Mouse (Mus musculus): Measurements from ENCODE around the gene Fam53b. TPM values are rescaled to one million over a fixed set of nuclear protein-coding genes. Genes with fewer than 3 reads are reported as not detected.

Gene Fam53b
- total RNA-seq, 4 experiments from 2014 or later, result 57.0 to 68.5 (median 63.4) TPM

DNA sequence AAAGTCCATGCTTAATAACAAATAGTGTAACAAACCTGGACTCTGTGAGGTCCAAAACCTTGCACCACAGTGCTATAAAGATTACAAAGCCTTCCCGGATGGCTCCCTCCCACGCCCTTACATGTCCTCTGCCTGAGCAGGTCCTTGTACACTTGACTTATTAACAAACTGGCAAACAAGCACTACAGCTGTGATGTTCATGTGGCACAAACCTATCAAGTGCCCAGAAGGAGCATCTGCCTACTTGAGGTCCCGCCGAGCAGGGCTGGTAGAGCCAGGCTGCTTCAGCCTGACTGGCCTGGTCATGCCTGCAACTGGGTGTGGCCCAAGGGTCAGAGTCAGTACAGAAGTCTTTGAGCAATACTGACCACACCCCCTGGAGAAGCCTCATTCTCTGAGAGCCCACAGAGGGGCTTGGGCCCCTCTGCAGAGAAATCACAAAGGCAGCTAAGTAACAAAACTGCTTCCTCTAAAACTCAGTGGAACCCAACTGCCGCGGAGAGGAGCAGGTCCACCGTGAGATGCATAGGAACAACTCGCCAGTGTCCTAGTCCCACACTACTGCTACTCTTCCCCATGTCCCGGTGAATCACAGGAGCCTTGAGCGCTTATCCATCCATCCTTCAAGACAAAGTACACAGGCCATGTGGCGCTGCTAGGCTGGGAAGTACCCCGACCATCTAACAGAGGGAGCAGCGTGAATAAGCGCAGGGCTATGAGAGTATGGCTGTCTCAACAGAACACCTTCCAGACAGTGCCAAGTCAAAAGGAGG is 23.1 kb downstream of the Fam53b start:
- peak in 1 of 2 experiments; percentile 11 for DNase-seq (ENCODE audit: low spot score in 2 of 2)

DNA sequence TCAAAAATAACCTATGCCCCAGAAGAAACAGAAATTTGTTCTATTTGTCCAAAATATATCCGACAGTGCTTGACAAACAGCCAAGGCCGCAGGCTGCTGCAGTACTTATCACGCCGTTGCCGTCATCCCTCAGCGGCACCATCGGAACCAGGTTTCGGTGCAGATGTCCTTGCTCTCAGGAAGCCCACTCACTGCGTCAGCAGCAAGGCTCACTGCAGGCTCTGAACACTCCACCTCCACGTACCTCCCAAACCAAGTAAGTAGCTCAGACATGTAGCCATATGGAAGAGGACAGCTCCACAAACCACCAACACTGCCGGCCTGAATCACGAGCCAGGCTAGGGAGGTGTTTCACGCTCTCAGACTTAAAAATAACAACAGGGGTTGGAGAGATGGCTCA is 24.9 kb downstream of the Fam53b start:
- peak; percentile 51 to 95 for DNase-seq (ENCODE audit: low spot score in 2 of 2)

DNA sequence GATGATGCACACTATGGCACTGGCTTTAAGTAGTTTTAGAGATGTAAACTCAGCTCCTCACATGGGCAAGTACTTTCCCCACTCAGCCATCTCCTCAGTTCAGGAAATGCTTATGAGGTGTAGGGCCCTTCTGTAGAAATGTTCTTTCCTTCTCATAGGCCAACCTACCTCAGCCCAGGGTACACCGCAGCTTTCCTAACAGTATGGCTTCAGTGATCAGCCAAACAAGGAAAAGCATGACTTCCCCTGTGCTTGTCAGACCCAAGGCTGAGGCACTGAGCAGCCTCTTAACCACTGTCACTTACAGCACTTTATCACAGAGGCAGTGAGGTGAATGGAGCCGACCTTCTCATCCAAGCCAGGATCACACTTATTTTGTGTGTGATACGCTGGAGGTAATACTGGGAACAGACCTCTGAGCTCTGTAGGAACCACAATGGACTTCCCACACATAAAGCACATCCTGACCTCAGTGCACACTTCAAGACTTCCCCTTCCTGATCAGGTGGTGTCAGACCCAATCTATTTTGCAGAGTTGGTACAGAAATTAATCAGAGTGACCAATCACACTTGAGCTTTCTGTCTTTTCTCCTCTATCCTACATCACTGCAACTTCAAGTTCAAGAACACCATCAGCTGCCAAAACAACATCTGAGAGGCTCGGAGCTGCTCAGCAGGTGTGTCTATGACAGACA is 26.0 kb downstream of the Fam53b start:
- no peak for DNase-seq (ENCODE audit: low spot score in 2 of 2)

DNA sequence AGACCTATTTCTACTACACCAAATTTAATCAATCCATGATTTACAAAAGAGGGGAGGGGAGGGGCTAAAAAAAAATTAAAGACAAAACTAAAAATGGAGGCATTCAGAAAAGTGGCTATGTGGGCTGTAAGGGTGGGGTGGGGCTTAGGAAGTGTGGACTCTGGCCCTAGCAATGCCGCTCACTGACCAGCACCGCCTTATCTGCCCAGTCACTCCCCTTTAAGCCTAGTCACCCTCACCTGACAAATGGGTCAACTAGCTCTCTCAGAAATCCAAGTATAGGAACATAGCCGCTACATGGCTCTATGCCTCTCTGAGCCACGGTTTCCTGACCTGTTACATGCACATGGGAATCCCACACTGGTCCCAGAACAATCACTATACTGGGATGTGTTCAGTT is 26.7 kb downstream of the Fam53b start:
- no peak for DNase-seq (ENCODE audit: low spot score in 2 of 2)

DNA sequence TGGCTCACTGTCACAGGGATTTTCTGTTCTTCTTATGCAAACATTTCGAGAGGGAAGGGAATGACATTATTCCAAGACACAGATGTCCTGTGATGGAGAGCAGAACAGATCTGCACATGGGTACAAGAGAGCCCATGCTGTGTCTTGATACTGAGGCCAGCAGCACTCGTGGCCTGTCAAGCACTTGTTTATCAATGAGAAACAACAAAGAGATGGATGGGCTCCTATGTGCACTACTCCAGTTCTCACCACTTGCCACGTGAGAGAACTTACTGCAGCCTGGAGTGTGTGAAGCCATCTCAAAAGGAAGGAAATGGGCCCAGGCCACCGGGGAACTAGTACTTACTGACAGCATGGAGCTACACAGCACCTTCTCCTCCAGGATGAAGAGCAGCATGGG is 27.2 kb downstream of the Fam53b start:
- DNase-seq (ENCODE audit: low spot score in 2 of 2), result no peak

DNA sequence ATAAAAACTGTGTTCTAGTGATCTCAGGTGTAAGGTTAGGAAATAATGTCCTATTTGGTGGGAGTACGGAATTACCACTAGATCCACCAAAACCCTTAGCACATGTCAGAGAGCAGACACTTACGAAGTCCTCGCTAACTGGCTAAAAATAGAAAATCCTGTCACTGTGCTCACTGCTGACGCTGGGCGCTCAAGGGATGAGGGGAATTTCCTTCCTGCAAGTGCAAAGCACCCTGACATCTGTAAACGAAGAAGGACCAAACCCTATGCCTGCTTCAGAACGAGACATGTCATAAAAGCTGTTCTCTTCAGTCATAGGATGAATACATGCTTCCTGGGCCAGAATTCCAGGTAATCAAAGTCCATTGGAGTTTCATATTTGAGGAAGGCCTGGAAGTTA is 27.7 kb downstream of the Fam53b start:
- DNase-seq (ENCODE audit: low spot score in 2 of 2), result no peak

DNA sequence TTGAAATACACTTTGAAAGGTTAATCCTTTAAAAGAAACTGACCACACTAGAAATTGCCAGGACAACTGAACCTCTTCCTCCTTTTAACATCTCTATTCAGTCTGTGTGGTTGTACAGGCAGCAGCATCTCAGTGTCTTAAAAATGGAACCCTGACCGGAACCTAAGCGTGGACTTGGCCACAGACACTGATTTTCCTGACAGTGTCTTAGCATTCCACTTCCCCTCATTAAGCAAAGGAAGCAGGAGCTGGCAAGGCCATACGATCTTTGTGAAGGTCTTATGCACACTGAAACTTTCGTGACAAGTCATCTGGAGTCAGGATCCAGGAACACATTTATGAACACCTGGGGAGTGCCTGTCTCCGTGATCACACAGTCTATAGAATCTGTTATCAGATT is 29.6 kb downstream of the Fam53b start:
- DNase-seq (ENCODE audit: low spot score in 2 of 2), result no peak

DNA sequence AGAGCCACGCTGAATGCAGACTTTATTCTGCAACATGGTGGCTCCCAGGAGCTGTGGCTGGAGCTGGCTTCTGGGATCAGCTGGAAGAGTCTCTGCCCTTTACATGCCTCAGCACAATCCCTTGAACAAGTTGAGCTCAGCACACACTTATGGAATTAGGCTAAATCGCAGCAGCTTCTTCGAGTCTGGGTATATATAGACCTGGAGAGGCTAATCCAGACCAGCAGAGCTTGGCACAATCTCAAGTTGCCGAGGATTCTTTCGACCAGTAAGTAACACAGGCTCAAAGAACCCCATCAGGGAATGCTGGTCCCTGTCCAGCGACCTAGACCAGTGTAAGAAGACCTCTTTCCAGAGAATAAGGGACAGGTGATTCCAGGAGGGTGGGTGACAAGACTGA is 31.8 kb downstream of the Fam53b start:
- DNase-seq (ENCODE audit: low spot score in 2 of 2), result no peak

DNA sequence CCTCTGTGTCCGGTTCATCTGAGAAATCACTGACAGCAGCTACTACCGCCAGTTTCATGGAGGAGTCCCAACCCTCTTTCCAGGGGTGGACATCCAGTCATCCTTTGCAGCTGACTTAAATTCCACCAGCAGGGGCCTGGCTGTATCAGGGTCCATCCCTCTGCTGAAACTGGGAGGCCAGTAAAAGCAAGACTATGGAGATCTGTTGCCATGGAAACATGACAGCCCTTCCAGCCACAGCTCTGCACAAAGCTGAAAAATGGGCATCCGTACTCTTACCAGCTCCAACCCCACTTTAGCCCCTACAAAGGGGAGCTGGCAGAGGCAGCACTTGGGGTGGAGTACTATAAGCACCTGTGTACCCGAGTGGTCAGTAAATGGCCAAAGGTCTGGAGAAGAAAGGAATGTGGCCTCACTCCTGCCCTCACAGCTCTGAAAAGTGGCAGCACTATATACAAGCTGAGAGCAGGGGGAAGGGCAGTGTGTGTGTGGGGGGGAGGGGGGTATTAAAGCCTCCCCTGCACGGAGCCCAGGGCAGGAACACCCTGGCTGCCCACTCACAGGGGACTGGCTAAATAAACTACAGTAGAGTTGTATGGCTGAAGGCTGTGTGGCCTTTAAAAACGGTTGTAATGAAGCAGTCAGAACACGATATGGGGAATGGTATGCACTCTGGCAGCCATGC is 32.4 kb downstream of the Fam53b start:
- no peak for DNase-seq (ENCODE audit: low spot score in 2 of 2)

DNA sequence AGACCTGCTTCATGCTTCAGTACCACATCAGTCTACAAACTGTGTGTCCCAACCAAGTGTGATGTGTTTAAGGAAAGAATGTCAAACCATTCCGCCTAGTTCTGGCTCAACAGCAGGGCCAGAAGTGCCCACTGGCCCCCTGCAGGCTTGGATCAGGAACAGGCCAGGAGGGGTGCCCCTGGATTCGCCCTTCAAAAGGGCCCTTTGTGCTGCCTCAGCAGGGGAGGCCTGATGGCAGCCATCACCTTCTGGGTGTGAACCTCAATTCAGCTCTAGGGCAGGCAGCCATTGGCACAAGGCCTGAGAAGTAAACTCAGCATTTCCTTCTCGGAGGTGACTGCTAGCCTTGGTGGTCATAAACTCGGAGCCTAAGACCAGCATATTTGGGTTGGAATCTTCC is 33.1 kb downstream of the Fam53b start:
- no peak for DNase-seq (ENCODE audit: low spot score in 2 of 2)

DNA sequence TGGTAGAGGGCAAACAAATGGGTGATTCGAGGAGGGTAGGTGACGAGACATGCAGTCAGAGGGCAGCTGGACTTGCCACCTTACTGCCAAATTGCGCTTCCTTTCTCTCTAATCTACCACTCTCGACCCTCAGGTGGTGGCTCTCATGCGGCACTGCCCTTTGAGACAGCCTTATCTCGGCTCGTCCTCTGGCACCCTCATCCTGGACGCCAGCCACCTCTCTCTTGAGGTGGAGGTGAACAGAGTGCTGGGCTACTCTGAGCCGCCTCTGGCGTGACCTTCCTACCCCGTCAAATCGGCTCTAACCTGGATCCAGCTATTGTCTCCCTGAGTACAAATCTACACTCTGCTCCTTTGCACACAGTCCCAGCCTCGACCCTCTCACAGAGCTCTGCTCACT is 35.1 kb downstream of the Fam53b start:
- DNase-seq (ENCODE audit: low spot score in 2 of 2), result no peak

DNA sequence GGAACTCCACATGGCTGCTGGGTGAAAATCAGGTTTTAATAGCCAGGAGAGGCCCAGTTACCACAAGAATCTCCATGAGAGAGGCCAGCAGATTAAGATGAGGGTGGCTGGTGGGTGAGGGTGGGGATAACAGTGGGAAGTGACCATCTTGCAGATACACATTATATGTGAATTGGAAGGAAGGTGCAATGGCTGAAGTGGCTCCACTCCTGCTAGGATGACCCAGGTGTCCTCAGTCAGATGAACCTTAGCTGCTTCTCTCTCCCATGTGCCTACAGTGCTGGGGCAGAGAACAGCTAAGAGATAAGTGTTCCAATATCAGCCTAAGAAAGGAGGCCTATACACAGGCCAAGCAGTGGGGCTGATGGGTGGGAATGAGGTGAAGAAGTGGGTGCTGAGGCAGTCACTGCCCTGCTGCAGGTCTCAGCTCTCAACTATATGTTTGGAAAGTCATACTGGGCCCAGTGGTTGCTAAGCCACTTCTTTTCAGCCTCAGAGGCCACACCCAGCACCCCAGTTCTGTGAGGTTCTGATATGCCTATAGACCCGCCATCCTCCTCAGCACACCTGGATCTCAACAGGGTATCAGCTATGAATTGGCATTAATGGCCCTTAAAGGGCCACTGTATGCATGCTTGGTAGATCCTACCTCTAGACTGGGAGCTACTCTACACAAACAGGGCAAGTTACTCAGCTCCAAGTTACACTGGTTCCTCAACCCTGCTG is 35.8 kb downstream of the Fam53b start:
- DNase-seq (ENCODE audit: low spot score in 2 of 2), result no peak

DNA sequence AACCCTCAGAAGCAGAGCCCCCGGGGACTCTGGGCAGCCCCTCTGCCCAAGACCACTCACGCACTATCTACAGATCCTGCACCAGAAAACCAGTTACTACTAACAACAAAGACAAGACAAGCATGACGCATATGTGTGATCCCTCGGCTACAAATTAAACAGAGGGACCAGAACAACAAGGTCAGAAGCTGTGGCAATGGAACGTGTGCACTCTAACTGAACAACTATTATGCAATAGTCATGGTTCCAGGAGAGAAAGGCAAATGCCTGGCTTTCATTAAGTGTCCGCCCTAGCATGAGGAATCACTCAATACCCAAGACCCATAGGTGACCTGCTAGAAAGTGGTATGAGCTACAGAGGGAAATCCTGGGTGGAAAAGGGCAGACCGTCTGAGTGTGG is 36.6 kb downstream of the Fam53b start:
- DNase-seq (ENCODE audit: low spot score in 2 of 2), result no peak

DNA sequence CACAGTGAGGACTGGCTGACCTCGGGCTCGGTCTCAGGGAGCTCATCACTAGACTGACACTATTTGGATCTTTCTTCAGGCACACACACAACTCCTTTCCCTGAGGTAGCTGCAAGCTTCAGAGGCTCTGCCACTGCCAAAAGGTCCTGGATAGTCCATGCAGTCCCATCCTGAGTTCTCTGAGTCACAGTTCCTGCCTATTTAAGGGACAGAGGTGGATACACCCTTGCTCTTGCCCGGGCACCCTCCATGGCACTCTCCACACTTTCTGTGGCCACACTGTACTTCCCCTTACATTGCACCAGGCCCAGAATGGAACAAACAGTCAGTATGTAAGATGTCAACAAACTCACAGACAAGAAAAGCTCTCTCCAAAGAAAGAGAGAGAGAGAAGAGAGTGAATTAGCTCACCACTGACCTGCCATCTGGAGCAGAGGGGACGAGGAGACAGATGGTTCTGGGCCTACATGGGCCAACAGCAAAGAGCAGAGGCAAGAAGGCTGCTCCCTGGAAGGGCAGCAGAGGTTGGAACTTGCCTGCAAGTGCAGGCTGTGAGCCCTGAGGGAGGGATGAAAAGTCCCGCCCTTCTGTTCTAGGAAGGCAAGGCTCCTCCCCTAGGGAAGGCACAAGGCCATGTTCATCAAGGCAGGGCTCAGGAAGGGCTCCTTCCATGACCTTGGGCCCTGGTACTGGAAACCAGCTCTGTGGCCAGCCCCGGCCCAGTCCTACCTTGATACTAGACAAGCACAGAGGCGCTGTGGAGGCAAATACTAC is 37.2 kb downstream of the Fam53b start:
- no peak for DNase-seq (ENCODE audit: low spot score in 2 of 2)

DNA sequence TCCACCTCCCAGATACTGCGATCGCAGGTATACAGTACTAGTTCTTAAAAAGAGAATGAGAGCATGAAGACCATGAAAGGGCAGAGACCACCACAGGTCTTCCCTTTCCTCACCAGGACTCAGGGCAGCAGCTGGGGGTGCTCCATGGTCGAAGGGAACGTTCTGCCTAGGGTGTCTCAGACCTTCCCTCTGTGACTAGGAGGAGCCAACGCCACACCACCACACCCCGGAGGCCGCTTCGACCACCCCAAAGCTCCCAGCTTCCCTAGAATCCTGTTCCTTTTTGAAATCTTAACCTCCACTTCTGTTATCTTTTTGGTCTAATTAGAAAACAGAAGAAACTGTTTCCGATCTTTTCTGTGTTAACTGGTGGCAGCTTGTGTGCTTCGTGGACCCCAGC is 37.8 kb downstream of the Fam53b start:
- no peak for DNase-seq (ENCODE audit: low spot score in 2 of 2)

DNA sequence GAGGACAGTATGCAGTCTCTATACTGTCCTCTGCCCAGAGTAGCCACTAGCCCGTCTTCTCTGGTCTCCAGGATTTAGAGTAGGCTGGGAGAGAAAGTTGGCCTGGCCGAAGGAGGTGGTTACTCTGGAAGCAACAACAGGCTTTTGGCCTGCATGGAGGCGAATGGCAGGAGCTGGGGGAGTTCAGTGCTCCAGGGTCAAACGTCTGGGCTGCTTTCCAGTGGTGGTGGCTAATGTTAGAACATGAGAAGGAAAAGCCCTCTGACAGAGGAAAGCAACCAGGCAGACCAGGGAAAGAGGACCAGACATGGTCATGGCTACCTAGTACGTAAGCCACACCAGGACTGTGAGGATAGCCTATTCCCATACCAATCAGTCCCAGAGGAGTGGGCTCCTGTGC is 38.4 kb downstream of the Fam53b start:
- DNase-seq (ENCODE audit: low spot score in 2 of 2), result no peak

DNA sequence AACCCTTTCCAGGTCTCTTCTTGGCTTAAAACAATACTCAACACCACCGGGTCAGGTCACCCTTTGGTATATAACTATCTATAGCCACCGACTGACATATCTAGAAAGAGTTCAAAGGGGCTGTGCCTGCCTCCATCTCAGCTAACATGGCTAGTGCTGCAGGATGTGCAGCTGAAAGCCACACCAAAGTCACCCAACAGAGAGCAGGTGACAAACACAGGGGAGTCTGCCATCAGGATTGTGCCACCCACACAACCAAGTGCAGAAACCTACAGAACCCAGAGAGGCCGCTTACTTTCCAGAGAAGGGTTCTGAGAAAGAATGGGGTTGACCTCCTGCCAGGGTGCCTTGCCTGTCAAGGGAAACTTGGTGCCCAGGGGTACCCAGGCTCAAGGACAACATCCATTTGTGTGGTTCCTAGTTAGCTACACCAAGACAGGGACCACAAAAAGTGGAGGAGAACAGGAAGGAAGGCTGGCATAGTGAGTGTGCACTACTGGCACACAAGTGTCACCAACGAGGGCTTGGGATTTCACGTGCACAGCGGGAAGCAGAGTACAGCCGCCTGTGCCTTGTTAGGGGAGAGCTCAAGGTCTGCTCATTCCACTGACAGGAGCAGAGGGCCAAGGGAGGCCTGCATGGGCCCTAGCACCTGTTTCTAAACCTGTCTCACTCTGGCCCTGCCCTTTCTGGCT is 40.5 kb downstream of the Fam53b start:
- no peak for DNase-seq (ENCODE audit: low spot score in 2 of 2)

DNA sequence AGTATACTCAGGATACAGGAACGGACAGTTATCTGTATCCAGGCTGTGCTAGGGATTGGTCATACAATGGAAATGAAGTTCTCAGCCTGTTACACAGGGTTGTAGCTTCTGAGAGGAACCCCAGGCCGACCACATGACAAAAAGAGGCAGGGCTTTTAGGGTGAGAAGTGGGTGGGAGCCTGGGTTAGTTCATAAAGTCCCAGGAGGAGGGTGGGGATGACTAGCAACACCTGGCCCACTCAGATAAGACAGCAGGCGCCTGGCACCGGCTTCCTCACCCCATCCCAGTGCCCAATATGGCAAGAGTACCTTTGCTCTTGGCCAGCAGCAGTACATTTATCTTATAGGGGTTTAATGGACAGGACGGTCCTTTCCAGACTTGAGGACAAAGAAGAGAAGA is 41.2 kb downstream of the Fam53b start:
- DNase-seq (ENCODE audit: low spot score in 2 of 2), result no peak

DNA sequence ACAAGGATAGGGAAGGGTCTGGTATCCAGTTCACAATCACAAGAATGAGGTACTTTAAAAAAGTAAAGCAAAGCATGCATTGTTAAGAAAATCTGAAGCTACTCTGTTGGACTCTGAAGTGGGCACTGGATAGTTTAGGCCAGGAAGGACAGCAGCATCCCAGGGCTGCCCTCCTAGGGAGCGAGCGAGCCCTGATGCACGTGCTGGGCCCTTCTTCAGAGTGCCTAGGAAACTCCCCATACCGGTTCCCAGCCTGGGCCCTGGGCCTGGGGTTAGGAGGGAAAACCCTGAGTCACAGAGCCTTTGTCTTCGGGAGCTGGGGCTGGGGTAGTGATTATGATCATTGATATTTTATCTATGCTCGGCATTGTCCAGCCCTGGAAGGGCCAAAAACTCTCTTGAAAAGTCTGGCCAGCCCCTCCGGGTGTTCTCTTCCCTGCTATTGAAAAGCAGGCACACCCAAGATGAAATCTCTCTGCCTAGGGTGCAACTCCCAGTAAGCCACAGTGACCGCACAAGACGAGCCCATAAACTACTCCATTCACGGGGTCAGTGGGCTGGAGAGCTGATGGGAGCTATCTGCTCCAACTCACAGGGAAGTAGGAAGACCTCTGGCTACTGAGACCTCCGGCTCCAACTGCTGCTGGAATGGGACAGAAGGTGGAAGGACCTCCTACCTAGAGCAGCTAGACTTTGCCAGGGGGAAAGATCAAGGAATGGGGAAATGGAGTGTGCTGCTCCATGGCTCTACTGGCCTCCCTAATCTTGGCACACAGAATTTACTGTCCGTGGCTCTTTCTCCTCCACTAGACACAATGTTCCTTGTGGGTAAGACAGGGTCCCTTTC is 45.0 kb downstream of the Fam53b start:
- DNase-seq (ENCODE audit: low spot score in 2 of 2), result no peak

DNA sequence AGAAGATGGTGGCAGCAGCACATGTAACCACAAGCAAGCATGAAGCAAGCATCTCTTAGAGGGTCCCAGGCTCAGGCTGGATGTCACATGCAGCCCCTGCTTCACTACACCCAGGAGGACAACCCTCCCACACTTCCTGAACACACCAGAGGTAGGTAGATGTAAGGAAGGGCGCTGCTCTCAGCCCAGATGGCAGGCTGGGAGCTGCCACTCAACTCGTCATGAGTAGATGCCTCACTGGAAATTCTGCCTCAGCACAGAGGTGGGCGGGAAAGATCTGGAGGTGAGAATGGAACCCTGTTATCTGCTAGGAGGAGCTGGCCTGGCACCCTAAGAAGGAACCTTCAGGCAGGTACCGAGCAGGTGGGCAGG is 45.7 kb downstream of the Fam53b start:
- DNase-seq (ENCODE audit: low spot score in 2 of 2), result no peak
